Mouse (Mus musculus): ENCODE data around the gene Hnrnpk. TPM values are rescaled to one million over a fixed set of nuclear protein-coding genes. Genes with fewer than 3 reads are reported as not detected.

The Hnrnpk gene
- polyA plus RNA-seq, 1 experiment from 2014 or later = 1,646 TPM

GRCm38 (mm10) chr13:58352996-58353395 lies 50.1 kb downstream of the Hnrnpk start:
- H3K27ac ChIP-seq (ENCODE audit: low read length) = no peak overlapping the region
- H3K27me3 ChIP-seq (ENCODE audit: control insufficient read depth, insufficient read depth, low read depth, low read length) = no peaks in the 10 kb centered on the region
- H3K36me3 ChIP-seq (ENCODE audit: control insufficient read depth, insufficient read depth, low read length) = no peaks in the 10 kb centered on the region
- no peak overlapping the region for H3K4me3 ChIP-seq (ENCODE audit: low read length)
- ATAC-seq (ENCODE audit: low read depth) = no peak
- no peak overlapping the region for H3K4me2 ChIP-seq (ENCODE audit: low read depth, low read length)
- no peak overlapping the region for H3K9ac ChIP-seq (ENCODE audit: low read length)
- H3K9me3 ChIP-seq (ENCODE audit: control insufficient read depth, low read length) = no peaks in the 10 kb centered on the region
- no peaks in the 10 kb centered on the region for H3K4me1 ChIP-seq (replicated peaks; ENCODE audit: control insufficient read depth, insufficient read depth, low read length)

- ATAC-seq (ENCODE audit: low read depth) = no peak
- Histone ChIP-seq H3K4me2 (ENCODE audit: low read depth, low read length) (no peak overlapping the region), H3K9me3 (ENCODE audit: control insufficient read depth, low read length) (no peaks in the 10 kb centered on the region), H3K4me3 (ENCODE audit: low read length) (no peak overlapping the region), H3K9ac (ENCODE audit: low read length) (no peak overlapping the region), H3K27ac (ENCODE audit: low read length) (no peak overlapping the region), H3K27me3 (ENCODE audit: control insufficient read depth, insufficient read depth, low read depth, low read length) (no peaks in the 10 kb centered on the region), H3K36me3 (ENCODE audit: control insufficient read depth, insufficient read depth, low read length) (no peaks in the 10 kb centered on the region), H3K4me1 (replicated peaks; ENCODE audit: control insufficient read depth, insufficient read depth, low read length) (no peaks in the 10 kb centered on the region)
- WGBS = 35% methylated on average over 4 of the region's 4 CpGs
These were observed 52.5 kb downstream of the Hnrnpk start for GRCm38 (mm10) chr13:58350606-58351005.

- Histone ChIP-seq H3K27me3 (ENCODE audit: control insufficient read depth, insufficient read depth, low read depth, low read length) (no peaks in the 10 kb centered on the region), H3K4me1 (replicated peaks; ENCODE audit: control insufficient read depth, insufficient read depth, low read length) (no peaks in the 10 kb centered on the region), H3K4me3 (ENCODE audit: low read length) (no peak overlapping the region), H3K9ac (ENCODE audit: low read length) (no peak overlapping the region), H3K27ac (ENCODE audit: low read length) (no peak overlapping the region), H3K4me2 (ENCODE audit: low read depth, low read length) (no peak overlapping the region), H3K36me3 (ENCODE audit: control insufficient read depth, insufficient read depth, low read length) (no peaks in the 10 kb centered on the region), H3K9me3 (ENCODE audit: control insufficient read depth, low read length) (no peaks in the 10 kb centered on the region)
- ATAC-seq (ENCODE audit: low read depth) = no peak
- 70% methylated on average over 9 of the region's 9 CpGs for WGBS
These were observed 58.6 kb downstream of the Hnrnpk start for GRCm38 (mm10) chr13:58344505-58344904.

MicroRNAs encoded within 50 kb of the gene (microRNA counts, 519-probe panel; counts per million panel counts)
- microRNA mmu-miR-7a = 2,747 counts per million, percentile 50 among the panel's probes with 10 or more counts

Small RNA genes lying within 50 kb of the gene (microRNA-seq; reads per million reads assigned to microRNA genes)
- 80.8 reads per million, percentile 49 among the genes with 10 or more reads in this experiment for gene Mir7-1

Other genes with a start within 250 kb of the Hnrnpk start
- gene Idnk, start 245.7 kb downstream of the Hnrnpk start, polyA plus RNA-seq (2015; fragmentation: Nextera tagmentation; extraction: Ambion mirVana) = 37.2 and 41.8 TPM in 2 replicates
- 81.0 and 87.8 TPM in 2 replicates for gene Ubqln1, start 187.7 kb downstream of the Hnrnpk start, polyA plus RNA-seq (2015; fragmentation: Nextera tagmentation; extraction: Ambion mirVana)
- gene Gkap1, start 127.6 kb downstream of the Hnrnpk start, polyA plus RNA-seq (2015; fragmentation: Nextera tagmentation; extraction: Ambion mirVana) = 16.5 and 19.8 TPM in 2 replicates
- gene Kif27, start 44.2 kb downstream of the Hnrnpk start, polyA plus RNA-seq (2015; fragmentation: Nextera tagmentation; extraction: Ambion mirVana) = 1.4 and 1.6 TPM in 2 replicates
- gene 2210016F16Rik, start 18.1 kb downstream of the Hnrnpk start, polyA plus RNA-seq (2015; fragmentation: Nextera tagmentation; extraction: Ambion mirVana) = 31.2 and 32.3 TPM in 2 replicates
- 27.0 and 28.6 TPM in 2 replicates for gene Rmi1, start 1.1 kb downstream of the Hnrnpk start, polyA plus RNA-seq (2015; fragmentation: Nextera tagmentation; extraction: Ambion mirVana)
- gene Slc28a3, start 207.5 kb upstream of the Hnrnpk start, polyA plus RNA-seq (2015; fragmentation: Nextera tagmentation; extraction: Ambion mirVana) = 0.08 TPM in 1 of 2 replicates, not detected in the other